Mouse (Mus musculus) hindbrain, embryonic 16.5 days (tissue): Measurements from ENCODE around the gene Cxcr2. TPM values are rescaled to one million over a fixed set of nuclear protein-coding genes. Genes with fewer than 3 reads are reported as not detected.

Experiments
- ATAC-seq: fragments of 200-750 bp; cut with Nextera tagmentation; 2 replicates; pipeline ENCODE4 v1.8.0; 2017; ENCODE audit warnings: moderate TSS enrichment, moderate library complexity
- H3K27ac ChIP-seq: fragments of 300-500 bp; sonication (generic); 2 replicates; pipeline ENCODE4 v1.5.1; 2014; ENCODE audit warnings: low read depth, mild to moderate bottlenecking, control low read depth, low read length, moderate library complexity
- H3K27me3 ChIP-seq: fragments of 300-500 bp; sonication (generic); replicated peaks from 2 replicates; pipeline ENCODE4 v1.6.1; 2014; ENCODE audit warnings: low read length; ENCODE audit not compliant: control insufficient read depth, insufficient read depth
- H3K36me3 ChIP-seq: fragments of 300-500 bp; sonication (generic); 2 replicates; pipeline ENCODE4 v1.6.1; 2014; ENCODE audit warnings: mild to moderate bottlenecking, low read length, moderate library complexity, mixed read lengths; ENCODE audit not compliant: control insufficient read depth, insufficient read depth
- H3K4me1 ChIP-seq: fragments of 300-500 bp; sonication (generic); 2 replicates; pipeline ENCODE4 v1.6.1; 2014; ENCODE audit warnings: low read depth, low read length; ENCODE audit not compliant: control insufficient read depth, insufficient read depth
- H3K4me2 ChIP-seq: fragments of 300-500 bp; sonication (generic); 2 replicates; pipeline ENCODE4 v1.6.1; 2014; ENCODE audit warnings: mild to moderate bottlenecking, low read length, control low read depth, moderate library complexity
- H3K4me3 ChIP-seq: fragments of 300-500 bp; sonication (generic); 2 replicates; pipeline ENCODE4 v1.5.1; 2014; ENCODE audit warnings: mild to moderate bottlenecking, low read length, control low read depth, moderate library complexity
- H3K9ac ChIP-seq: fragments of 300-500 bp; sonication (generic); 2 replicates; pipeline ENCODE4 v1.6.1; 2014; ENCODE audit warnings: low read depth, mild to moderate bottlenecking, control low read depth, low read length, moderate library complexity
- H3K9me3 ChIP-seq: fragments of 300-500 bp; sonication (generic); 2 replicates; pipeline ENCODE4 v1.6.1; 2014; ENCODE audit warnings: mild to moderate bottlenecking, low read length, moderate library complexity; ENCODE audit not compliant: control insufficient read depth
- WGBS: fragments of 180-500 bp; shearing (Covaris S2); extraction: QIAGEN DNeasy Blood & Tissue Kit; methylation state at CpG from one replicate; pipeline ENCODE4 v1.1.7; 2014; 5-methylcytosine and 5-hydroxymethylcytosine counted together
- polyA plus RNA-seq: library from polyadenylated mRNA; unstranded; fragments of >200 nt; fragmentation: Nextera tagmentation; extraction: Ambion mirVana; gene quantifications from 2 replicates; pipeline ENCODE4 v1.2.1, GENCODE M21; 2015

The Cxcr2 gene
- polyA plus RNA-seq, 1 experiment from 2014 or later: 0.10 TPM

DNA sequence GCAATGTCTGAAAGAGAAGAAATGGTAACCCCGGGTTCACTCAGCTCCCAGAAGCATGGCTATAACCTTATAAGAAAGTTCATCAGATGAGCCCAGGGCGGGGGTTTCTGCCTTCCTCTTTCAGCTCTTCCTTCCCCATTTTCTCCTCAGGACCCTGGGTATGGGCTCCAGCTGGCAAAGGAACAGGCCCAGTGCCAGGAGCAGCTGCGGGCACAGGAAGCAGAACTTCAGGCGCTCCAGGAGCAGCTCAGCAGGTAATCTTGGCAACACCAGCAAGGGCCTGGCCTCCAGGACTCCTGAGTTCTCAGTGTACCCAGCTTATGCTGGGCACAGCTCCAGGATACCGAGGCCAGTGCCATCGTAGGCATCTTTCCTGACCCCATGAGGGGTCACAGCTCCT is 19.8 kb upstream of the Cxcr2 start:
- Histone ChIP-seq H3K27me3 (no peaks in the 10 kb centered on the region), H3K9me3 (no peaks in the 10 kb centered on the region), H3K9ac (no peak overlapping the region), H3K4me1 (no peaks in the 10 kb centered on the region), H3K4me3 (no peak overlapping the region), H3K36me3 (no peaks in the 10 kb centered on the region), H3K27ac (no peak overlapping the region), H3K4me2 (no peak overlapping the region)
- ATAC-seq: no peak
- 70% methylated on average over 6 of the region's 6 CpGs for WGBS

DNA sequence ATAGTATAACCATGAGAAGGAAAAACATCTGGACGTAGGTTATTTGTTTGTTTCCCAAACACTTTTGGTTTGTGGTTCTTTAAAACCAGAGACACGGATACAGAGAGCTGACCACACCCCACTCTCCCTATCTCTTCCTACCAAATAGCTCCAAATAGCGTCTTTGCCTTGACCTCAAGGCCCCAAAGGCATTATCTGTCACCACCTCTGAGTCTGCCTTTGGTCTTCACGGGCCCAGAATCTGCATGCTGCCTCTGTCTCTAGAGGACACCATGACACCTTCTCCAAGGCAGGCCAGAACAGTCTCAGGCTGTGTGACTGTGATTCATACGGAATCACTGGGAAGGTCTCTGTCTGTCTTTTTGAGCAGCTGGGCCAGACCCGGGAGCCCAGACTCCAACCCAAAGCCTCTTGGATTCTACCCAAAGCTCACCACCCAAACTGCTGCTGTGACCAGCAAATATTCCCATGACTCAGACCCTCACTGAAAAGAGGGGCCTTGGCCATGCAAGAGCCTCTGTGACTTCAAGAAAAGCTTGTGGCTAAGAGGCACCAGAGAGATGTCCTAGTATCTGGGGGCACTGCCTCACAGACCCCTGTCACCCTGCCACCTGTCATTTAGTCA is 18.4 kb upstream of the Cxcr2 start:
- H3K9ac ChIP-seq: no peak overlapping the region
- no peaks in the 10 kb centered on the region for H3K4me1 ChIP-seq
- H3K36me3 ChIP-seq: no peaks in the 10 kb centered on the region
- H3K4me3 ChIP-seq: no peak overlapping the region
- WGBS: 87% methylated on average over 6 of the region's 6 CpGs
- no peak overlapping the region for H3K4me2 ChIP-seq
- H3K27me3 ChIP-seq: no peaks in the 10 kb centered on the region
- no peak for ATAC-seq
- H3K27ac ChIP-seq: no peak overlapping the region
- no peaks in the 10 kb centered on the region for H3K9me3 ChIP-seq

DNA sequence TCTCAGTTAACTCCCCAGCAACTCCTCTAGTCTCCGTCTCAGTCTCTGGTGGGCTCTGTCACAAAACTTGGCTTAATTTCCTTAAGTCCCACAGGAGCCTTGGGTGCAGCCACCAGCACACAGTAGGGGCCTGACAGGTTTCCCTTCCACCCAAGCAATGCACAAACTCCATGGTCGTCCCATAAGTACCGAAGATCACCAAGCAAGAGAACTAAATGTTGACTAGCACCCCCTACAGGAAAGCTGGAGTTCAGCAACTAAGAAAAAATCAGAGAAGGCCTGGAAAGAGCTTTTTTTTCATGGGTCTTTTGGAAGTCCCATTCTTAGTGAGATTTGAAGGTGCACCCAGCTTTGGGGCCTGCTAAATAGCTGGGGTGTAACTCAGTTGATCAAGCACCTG is 14.4 kb upstream of the Cxcr2 start:
- ATAC-seq: no peak
- no peak overlapping the region for H3K4me2 ChIP-seq
- WGBS: 66% methylated on average over 3 of the region's 3 CpGs
- H3K27ac ChIP-seq: no peak overlapping the region
- no peak overlapping the region for H3K4me3 ChIP-seq
- no peaks in the 10 kb centered on the region for H3K27me3 ChIP-seq
- no peak overlapping the region for H3K9ac ChIP-seq
- H3K9me3 ChIP-seq: no peaks in the 10 kb centered on the region
- no peaks in the 10 kb centered on the region for H3K4me1 ChIP-seq
- no peaks in the 10 kb centered on the region for H3K36me3 ChIP-seq

DNA sequence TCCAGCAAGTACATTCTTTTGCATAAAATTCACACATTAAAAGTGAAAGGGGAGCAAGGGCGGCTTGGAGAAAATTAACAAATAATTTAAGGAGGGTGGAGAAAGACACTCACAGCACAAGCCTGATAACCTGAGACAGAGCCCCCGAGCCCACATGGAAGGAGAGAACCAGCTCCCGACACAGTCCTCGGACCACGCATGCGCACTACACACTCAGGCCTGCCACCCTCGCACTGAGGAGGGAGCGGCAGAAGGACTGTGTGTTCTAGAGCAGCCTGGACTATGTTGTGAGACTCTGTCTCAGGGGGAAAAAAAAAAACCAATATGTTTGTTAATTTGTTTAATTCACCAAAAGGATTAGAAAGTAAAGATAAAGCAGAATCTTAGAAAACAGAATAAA is 12.0 kb upstream of the Cxcr2 start:
- Histone ChIP-seq H3K9ac (no peak overlapping the region), H3K27me3 (no peaks in the 10 kb centered on the region), H3K27ac (no peak overlapping the region), H3K4me2 (no peak overlapping the region), H3K36me3 (no peaks in the 10 kb centered on the region), H3K4me1 (no peaks in the 10 kb centered on the region), H3K9me3 (no peaks in the 10 kb centered on the region), H3K4me3 (no peak overlapping the region)
- WGBS: 81% methylated on average over 8 of the region's 8 CpGs
- ATAC-seq: no peak

DNA sequence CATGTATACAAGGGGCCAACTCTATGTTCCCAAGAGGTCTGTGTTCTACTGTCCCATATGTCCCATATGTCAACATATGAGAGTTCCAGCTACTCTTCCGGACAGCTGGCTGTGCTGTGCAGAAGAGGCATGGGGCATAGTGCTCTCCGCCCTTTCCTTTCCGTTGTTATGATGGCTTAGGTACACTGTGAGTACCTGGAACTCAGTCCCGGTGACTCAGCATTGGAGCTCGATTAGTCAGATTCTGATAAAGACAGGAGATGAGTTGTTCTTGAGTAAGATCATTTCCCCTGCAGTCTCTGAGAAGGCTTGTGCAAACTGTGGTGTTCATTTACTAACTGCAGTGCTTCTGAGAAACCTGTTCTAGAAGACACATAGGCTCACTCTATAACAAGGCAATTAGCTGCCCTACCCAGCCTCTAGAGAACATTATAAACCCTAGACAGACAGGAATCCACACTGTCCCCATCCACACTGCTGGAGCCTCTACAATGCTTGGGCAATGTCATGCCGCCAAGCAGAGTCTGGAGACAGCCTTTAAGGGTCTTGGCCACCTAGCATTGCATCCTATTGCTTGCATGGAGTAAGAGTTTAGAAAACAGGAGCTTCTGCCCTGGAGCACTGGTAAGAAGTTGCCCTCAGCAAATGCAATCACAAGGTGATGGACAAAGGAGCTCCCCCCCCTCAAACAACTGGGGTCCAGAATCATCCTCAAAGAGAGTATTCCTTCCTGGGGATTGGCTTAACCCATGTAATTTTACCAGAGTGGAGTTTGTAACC is 4.5 kb upstream of the Cxcr2 start:
- H3K4me3 ChIP-seq: no peak overlapping the region
- 89% methylated on average over 6 of the region's 6 CpGs for WGBS
- ATAC-seq: no peak
- H3K27me3 ChIP-seq: no peaks in the 10 kb centered on the region
- no peak overlapping the region for H3K9ac ChIP-seq
- no peaks in the 10 kb centered on the region for H3K36me3 ChIP-seq
- no peak overlapping the region for H3K4me2 ChIP-seq
- no peaks in the 10 kb centered on the region for H3K4me1 ChIP-seq
- H3K9me3 ChIP-seq: no peaks in the 10 kb centered on the region
- no peak overlapping the region for H3K27ac ChIP-seq

DNA sequence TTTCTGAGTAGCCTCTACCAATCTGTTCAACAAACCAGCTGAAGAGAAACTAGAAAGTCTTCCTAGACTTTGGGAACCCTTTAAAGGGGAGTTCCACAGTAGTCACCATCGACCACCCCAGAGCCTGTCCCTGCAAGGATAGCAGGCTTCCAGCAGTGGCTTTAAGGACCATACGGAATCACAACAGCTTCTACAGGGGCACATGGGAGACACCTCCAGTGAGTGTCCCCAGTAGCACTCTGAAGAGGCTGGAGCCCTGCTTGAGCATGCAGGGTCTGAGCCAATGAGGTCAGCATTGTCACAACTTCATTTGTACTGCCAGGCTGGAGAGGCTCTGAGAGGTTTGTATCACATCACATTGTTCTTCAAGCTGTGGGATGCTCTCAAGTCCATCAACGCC is 3.7 kb upstream of the Cxcr2 start:
- Histone ChIP-seq H3K4me1 (no peaks in the 10 kb centered on the region), H3K9me3 (no peaks in the 10 kb centered on the region), H3K36me3 (no peaks in the 10 kb centered on the region), H3K9ac (no peak overlapping the region), H3K27me3 (no peaks in the 10 kb centered on the region), H3K4me3 (no peak overlapping the region), H3K27ac (no peak overlapping the region), H3K4me2 (no peak overlapping the region)
- no peak for ATAC-seq
- 73% methylated on average over 3 of the region's 3 CpGs for WGBS

DNA sequence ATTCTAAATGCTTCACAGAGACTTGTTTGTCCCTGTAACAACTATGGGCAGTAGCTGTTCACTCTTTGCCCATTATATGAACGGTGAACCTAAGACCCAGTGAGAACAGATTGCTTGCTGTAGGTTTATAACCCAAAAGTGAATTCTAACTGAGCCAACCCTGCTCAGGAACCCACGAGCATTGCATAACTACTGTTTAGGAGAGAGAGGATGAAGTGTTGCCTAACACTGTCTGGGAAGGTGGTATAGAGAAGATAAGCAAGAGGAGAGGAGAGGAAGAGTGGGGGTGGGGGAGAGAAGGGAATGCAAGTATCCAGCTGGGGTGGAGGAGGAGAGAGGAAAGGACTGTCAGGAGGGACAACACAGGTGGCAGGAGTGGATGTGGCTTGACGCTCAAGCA is 2.7 kb upstream of the Cxcr2 start:
- no peak for ATAC-seq
- H3K9me3 ChIP-seq: no peaks in the 10 kb centered on the region
- no peaks in the 10 kb centered on the region for H3K27me3 ChIP-seq
- no peaks in the 10 kb centered on the region for H3K36me3 ChIP-seq
- 81% methylated on average over 3 of the region's 3 CpGs for WGBS
- no peak overlapping the region for H3K4me2 ChIP-seq
- no peak overlapping the region for H3K9ac ChIP-seq
- no peak overlapping the region for H3K4me3 ChIP-seq
- no peaks in the 10 kb centered on the region for H3K4me1 ChIP-seq
- no peak overlapping the region for H3K27ac ChIP-seq

DNA sequence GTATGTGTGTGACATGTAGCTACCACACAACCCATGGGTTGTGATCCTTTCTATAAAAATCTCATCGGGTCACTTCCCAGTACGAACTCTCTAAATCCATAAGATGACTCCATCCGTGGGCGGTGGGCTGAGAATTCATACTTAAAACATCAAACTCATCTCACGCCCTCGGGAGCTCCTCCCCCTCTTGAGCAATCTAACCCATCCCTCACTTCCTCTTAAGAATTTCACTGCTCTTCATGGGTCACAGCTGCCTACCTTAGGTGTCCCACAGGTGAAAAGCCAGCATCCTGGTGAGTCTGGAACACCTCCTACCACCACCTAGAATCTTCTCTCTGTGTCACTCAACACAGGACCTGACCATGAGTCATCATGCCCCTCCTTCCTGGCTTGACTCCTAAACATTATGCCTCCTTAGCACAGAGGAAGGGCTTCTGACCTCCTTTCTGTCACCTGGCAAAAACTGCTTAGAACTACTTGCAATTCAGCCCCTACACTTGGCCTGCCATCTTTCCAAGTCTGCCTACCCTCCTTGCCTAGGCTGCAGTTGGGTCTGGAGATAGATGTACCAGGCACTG is 1.7 kb downstream of the Cxcr2 start:
- H3K4me2 ChIP-seq: no peak overlapping the region
- H3K36me3 ChIP-seq: no peaks in the 10 kb centered on the region
- H3K27me3 ChIP-seq: no peaks in the 10 kb centered on the region
- ATAC-seq: no peak
- WGBS: 95% methylated on average over 6 of the region's 6 CpGs
- H3K9me3 ChIP-seq: no peaks in the 10 kb centered on the region
- H3K4me1 ChIP-seq: no peaks in the 10 kb centered on the region
- no peak overlapping the region for H3K4me3 ChIP-seq
- no peak overlapping the region for H3K27ac ChIP-seq
- H3K9ac ChIP-seq: no peak overlapping the region

DNA sequence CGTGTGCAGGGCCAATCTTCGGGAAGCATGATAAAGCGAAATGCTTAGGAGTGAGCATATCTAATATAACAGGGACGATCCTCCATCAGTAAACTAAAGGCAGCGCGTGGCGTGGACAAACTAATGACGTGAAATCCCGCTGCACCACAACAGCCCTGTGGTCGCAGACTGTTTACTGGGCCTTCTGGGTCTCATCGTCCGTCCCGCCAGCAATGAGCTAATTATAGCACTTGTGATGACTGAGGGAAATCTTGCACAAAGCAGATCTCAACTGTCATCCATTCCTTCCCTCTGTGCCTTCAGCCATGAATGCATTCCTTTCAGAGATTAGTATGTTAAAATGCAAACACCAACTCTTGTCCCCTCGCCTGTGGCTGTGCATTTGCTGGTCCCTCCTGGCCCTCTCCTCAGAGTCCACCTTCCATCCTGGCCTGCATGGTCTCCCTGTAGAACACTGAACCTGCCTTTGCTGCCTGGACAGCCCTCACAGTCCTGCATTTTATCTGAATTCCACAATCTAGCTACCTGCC is 2.7 kb downstream of the Cxcr2 start:
- 76% methylated on average over 14 of the region's 14 CpGs for WGBS
- Histone ChIP-seq H3K9ac (no peak overlapping the region), H3K27me3 (no peaks in the 10 kb centered on the region), H3K4me1 (no peaks in the 10 kb centered on the region), H3K9me3 (no peaks in the 10 kb centered on the region), H3K27ac (no peak overlapping the region), H3K4me2 (no peak overlapping the region), H3K36me3 (no peaks in the 10 kb centered on the region), H3K4me3 (no peak overlapping the region)
- ATAC-seq: no peak
